Mouse (Mus musculus) hindlimb bud, embryonic 11.5 days (tissue): Measurements from ENCODE around the gene Nfat5.

Experiments
- DNase-seq: peaks from one replicate; pipeline ENCODE4 v3.0.0-alpha.2; 2012; ENCODE audit warnings: low read depth, low spot score; ENCODE audit errors: extremely low spot score

Gene Nfat5

DNA sequence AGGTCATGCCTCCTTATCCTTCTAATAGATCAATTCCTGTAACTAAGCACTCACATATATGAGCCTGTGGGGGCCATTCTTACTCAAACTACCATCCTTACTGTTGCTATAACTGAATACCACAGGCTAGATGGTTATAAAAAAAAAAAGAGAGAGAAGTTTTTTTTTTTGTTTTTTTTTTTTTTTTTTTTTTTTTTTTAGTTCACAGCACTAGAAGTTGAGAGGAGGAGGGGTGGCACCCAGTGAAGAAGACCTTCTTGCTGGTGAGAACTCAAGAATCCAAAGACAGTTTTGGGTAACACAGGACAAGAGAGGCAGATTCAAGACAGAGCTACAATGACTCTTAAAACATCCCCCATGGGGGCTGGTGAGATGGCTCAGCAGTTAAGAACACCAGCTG is 102.1 kb downstream of the Nfat5 start:
- no peak for DNase-seq

- DNase-seq, result no peak
Measured at GRCm38 (mm10) chr8:107396106-107396670, 102.9 kb downstream of the Nfat5 start.

GRCm38 (mm10) chr8:107397665-107398064 is 104.4 kb downstream of the Nfat5 start:
- no peak for DNase-seq

- DNase-seq, result no peak
Measured at GRCm38 (mm10) chr8:107399495-107399894, 106.2 kb downstream of the Nfat5 start.

GRCm38 (mm10) chr8:107401866-107402265 is 108.6 kb downstream of the Nfat5 start:
- no peak for DNase-seq

DNA sequence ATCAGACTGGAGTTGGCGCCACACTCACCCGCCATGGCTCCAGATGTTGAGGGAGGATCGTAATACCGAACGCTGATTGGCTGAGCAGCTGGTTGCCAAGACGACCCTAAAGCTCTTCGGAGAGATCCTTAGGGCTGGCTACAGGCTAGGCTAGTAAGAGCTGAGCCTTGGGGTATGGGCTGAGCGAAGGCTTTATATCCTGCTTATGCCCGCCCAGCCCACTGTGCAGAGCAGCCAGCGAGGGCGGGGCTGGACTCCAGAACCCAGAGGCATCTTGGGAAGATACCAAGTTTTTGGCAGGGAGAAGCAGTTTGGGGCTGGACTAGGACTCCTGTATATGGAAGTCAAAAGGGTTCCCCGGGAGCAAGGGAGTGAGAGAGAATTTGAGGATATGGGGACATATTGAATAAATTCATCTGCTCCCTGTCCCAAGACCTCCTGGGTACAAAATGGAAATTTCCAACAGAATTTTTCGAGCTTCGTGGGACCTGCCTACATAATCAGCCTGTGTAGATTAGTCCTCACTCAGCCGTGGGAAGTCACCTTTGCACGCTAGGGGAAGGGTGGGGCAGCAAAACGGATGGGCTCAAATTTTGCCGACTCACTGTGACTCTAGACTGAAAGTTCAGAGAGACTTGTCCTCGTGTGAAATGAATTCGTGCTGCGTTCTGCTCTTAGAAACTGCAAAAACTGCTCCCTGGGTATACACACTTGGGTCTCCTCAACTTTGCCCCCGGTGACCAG is 109.9 kb downstream of the Nfat5 start, which contains the start of gene Nqo1:
Nqo1 (minus strand) TSS at position 169 of the 744 bp plus-strand sequence.
- DNase-seq, result peak; percentile 90

DNA sequence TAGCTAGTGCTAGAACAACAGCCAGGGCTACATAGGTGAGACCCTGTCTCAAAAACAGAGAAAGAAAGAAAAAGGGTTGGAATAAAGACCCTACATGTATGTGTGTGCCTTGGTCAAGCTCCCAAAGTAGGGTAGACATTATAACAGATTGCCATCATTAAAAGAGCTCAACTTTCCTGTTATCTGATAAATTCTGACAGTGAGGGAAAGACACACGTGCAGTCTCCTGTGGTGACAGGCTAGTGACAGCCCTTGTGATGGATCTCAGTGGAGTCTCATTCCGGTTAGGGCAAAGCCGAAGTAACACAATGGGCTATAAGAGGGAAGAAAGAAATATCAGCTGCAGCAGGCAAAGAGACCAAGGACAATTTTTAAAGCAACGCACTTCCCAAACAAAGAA is 110.8 kb downstream of the Nfat5 start:
- DNase-seq, result no peak

DNA sequence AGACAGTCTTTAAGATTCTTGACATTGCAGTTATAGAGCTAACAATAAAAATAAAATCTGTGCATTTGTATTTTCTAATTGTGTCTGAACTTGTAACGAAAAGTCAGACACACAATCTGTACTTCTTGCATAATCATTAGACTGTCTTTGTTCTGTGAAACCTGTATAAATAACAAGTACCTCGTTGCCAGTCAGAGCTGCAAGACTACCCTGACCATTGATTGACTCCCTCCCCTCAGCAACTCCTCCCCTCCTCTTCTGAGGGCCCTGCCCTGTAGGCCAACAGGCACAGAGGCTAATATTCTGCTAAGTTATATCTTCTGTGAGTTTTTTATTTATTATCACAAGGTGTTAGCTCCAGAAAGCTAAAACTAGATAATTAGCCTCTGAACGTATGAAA is 112.7 kb downstream of the Nfat5 start:
- no peak for DNase-seq

DNA sequence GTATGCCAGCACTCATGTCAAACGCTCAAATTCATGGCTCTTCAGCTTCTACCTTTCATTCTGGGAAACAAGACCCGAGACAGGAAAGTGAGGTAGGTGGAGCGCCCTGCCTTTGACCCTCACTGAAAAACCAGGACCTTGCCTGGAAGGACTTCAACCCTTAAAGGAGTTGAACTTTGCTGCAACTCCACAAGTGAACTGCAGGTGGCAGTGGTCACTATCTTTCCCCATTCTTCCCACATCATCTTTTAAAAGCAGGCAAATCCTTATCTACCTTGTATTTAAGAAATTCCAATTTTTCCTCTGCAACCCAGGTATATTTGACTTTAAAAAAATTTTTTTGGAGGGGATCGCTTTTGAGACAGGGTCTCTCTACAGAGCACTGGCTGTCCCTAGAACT is 118.1 kb downstream of the Nfat5 start:
- DNase-seq, result no peak

DNA sequence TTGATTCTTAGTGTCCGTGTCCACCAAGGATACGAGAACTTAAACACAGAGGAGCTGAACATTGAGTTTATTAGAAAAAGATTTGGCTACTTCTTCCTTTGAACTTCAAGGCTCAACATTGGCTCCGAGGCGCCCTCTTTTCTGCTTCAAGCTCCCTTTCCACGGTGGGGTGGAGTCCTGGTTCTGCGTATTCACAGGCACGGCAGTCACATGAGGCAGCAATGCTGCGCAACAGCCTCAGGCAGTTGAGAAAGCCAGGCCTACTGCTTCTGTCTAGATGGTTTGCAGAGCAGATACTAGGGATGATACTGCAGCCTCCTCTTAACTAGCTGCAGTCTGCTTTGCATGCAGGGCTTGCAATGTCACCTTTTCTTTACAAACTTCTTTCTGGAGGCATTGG is 119.3 kb downstream of the Nfat5 start:
- no peak for DNase-seq

DNA sequence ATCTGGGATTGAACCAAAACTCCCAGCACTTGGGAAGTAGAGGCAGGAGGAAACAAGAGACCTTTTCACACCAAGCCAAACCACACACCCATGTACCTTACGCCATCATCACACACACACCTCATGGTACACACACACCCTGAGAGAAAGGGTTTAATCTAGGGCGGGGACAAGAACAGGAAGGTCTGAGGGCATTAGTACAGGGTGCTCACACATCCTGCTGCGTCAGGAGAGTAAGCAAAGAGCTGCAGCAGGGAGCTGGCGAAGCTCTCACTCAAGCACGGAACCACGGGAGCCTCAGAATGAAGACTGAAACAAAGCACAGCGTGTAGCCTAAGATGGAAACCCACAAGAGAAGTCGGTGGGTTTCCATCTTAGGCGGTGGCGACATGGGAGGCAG is 120.6 kb downstream of the Nfat5 start:
- no peak for DNase-seq

DNA sequence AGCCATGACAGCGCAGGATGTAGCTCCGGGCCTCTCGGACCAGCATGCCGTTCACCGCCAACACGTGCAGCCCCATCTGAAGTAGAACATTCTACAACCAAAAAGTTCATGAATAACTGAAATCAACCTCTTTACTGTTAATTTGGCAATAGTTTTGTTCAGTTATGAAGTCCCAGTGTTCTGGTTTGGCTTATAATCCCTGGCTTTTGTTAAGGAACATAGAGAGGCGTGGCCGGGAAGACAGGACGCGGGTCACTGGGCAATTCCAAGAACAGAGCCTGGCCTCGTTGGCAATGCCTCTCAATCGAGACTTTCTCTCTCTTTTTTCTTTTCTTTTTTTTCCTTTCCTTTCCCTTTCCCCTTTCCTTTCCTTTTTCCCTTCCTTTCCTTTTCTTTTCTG is 123.7 kb downstream of the Nfat5 start:
- no peak for DNase-seq

DNA sequence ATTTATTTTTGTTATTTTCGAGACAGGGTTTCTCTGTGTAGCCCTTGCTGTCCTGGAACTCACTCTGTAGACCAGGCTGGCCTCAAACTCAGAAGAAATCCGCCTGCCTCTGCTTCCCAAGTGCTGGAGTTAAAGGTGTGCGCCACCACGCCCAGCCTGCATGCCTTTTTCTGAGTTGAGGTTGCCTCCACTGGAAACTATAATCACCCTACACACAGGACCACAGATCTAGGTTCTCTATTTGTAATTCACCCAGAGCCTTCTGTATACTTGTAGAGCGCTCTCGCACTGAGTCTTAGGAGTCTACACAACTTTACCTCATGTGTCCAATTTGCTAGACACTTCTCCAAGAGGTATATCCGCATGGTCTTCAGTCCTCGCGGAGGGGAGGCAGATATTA is 130.9 kb downstream of the Nfat5 start:
- no peak for DNase-seq

- DNase-seq, result peak; percentile 93
Measured at GRCm38 (mm10) chr8:107424597-107425229, 131.4 kb downstream of the Nfat5 start, which contains the start of gene Nob1. Gene Nob1, minus strand, starts transcription at chr8:107425051.

DNA sequence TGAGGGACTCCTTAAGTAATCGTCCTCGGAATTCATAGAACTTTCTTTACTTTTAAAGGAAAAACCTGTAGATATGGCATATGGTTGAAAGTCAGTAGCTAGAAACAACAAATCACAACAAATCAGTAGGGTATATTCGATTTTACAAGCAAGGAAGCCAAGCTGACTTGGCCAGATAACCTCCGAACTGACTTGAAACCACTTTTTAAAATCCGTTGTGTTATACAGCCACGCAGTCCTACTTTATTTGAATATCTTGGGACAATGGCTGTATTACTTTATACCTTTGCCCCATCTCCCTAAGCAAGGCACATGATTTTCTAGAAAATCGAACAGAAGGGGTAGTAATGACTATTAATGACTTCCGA is 131.9 kb downstream of the Nfat5 start:
- DNase-seq, result no peak
